Mouse (Mus musculus) erythroblast, embryonic 14.5 days (primary cell): ENCODE data around the gene Flrt3. TPM values are rescaled to one million over a fixed set of nuclear protein-coding genes. Genes with fewer than 3 reads are reported as not detected.

ENCODE experiments used
- H3K27me3 ChIP-seq: 2 replicates; pipeline ENCODE4 v1.6.1; 2012; ENCODE audit warnings: inconsistent platforms; ENCODE audit not compliant: control insufficient read depth
- H3K36me3 ChIP-seq: 2 replicates; pipeline ENCODE4 v1.6.1; 2012; ENCODE audit warnings: mild to moderate bottlenecking, inconsistent platforms; ENCODE audit not compliant: control insufficient read depth
- H3K4me1 ChIP-seq: 2 replicates; pipeline ENCODE4 v1.6.1; 2012; ENCODE audit warnings: inconsistent platforms; ENCODE audit not compliant: control insufficient read depth
- H3K4me3 ChIP-seq: replicated peaks from 2 replicates; pipeline ENCODE3; 2012; ENCODE audit warnings: moderate library complexity, mild to moderate bottlenecking, inconsistent platforms
- H3K9me3 ChIP-seq: 2 replicates; pipeline ENCODE4 v1.6.1; 2012; ENCODE audit warnings: low read length, inconsistent platforms, mixed read lengths; ENCODE audit not compliant: control insufficient read depth
- GATA1 ChIP-seq: IDR thresholded peaks from 2 replicates; pipeline ENCODE4 v1.6.1; 2012; ENCODE audit warnings: low read length, inconsistent platforms, mixed read lengths
- TAL1 ChIP-seq: IDR thresholded peaks from 3 replicates; pipeline ENCODE4 v1.6.1; 2012; ENCODE audit warnings: low read length, inconsistent platforms, mixed read lengths
- polyA plus RNA-seq: library from polyadenylated mRNA; stranded (reverse); fragments of >175 nt; gene quantifications from 2 replicates; pipeline ENCODE4 v1.2.3, GENCODE M21; 2012

Flrt3 gene
- polyA plus RNA-seq, 1 experiment: 0.10 TPM

DNA sequence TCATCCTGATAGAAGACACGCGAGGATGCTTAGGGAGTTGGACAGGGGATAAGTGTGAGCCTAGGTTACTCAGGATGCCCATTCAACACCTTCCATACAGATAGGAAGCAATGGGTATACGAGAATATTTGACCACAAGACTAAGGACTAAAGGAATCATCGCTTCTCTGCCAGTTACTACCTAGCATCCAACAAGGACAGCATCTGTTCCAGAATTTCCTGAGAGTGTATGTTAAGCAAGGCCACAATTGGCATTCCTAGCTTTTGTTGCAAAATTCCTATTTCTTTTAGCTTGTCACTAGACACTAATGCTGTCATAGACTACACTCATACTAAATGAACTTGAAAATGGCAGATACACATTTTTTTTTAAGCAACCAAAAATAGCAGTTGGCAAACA lies 6.9 kb downstream of the Flrt3 start:
- Histone ChIP-seq H3K9me3 (no peaks in the 10 kb centered on the region), H3K36me3 (no peaks in the 10 kb centered on the region), H3K27me3 (no peaks in the 10 kb centered on the region; the same call in 1 of the 2 replicates), H3K4me3 (no peak overlapping the region), H3K4me1 (no peaks in the 10 kb centered on the region)
- TF ChIP-seq TAL1 (no peak), GATA1 (no peak)

DNA sequence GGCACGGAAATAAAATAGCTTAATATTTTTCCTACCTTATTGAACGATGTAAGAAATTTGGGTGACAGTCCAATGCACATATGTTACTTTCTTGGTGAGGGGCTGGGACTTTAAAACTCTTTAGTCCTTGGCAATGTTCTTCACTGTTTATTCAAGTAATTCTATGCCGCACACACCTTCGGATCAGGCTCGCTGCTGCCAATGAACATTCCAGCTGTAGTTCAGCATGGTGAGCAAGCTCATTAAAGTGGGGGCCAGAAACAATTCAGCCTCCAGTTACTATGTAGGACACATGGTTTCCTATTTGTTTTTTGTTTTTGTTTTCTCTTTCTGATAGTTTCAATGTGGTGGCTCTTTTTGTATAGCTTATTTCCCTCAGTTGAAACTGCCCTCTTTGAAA lies 8.6 kb downstream of the Flrt3 start:
- no peak overlapping the region for H3K4me3 ChIP-seq
- TF ChIP-seq GATA1 (no peak), TAL1 (no peak)
- H3K4me1 ChIP-seq: no peaks in the 10 kb centered on the region

GRCm38 (mm10) chr2:140653978-140654377 lies 17.3 kb downstream of the Flrt3 start:
- no peaks in the 10 kb centered on the region for H3K27me3 ChIP-seq
- H3K9me3 ChIP-seq: no peaks in the 10 kb centered on the region
- no peaks in the 10 kb centered on the region for H3K4me1 ChIP-seq
- H3K4me3 ChIP-seq: no peak overlapping the region
- no peaks in the 10 kb centered on the region for H3K36me3 ChIP-seq
- no peak for TF ChIP-seq GATA1
- no peak for TF ChIP-seq TAL1

More for the DNA sequence above, 8.6 kb downstream of the Flrt3 start:
- no peaks in the 10 kb centered on the region for H3K9me3 ChIP-seq
- H3K36me3 ChIP-seq: no peaks in the 10 kb centered on the region
- H3K27me3 ChIP-seq: no peaks in the 10 kb centered on the region

GRCm38 (mm10) chr2:140653481-140653880 lies 17.8 kb downstream of the Flrt3 start:
- TF ChIP-seq TAL1 (no peak), GATA1 (no peak)
- no peaks in the 10 kb centered on the region for H3K9me3 ChIP-seq
- no peak overlapping the region for H3K4me3 ChIP-seq
- no peaks in the 10 kb centered on the region for H3K27me3 ChIP-seq
- no peaks in the 10 kb centered on the region for H3K36me3 ChIP-seq
- no peaks in the 10 kb centered on the region for H3K4me1 ChIP-seq

GRCm38 (mm10) chr2:140621730-140622337 lies 49.4 kb downstream of the Flrt3 start:
- Histone ChIP-seq H3K9me3 (no peaks in the 10 kb centered on the region), H3K4me1 (no peaks in the 10 kb centered on the region), H3K36me3 (no peaks in the 10 kb centered on the region), H3K27me3 (no peaks in the 10 kb centered on the region), H3K4me3 (no peak overlapping the region)
- TF ChIP-seq TAL1: no peak
- TF ChIP-seq GATA1: no peak

GRCm38 (mm10) chr2:140615451-140615850 lies 55.8 kb downstream of the Flrt3 start:
- H3K4me3 ChIP-seq: no peak overlapping the region
- no peaks in the 10 kb centered on the region for H3K9me3 ChIP-seq
- H3K27me3 ChIP-seq: no peaks in the 10 kb centered on the region
- TF ChIP-seq GATA1 (no peak), TAL1 (no peak)
- no peaks in the 10 kb centered on the region for H3K36me3 ChIP-seq
- no peaks in the 10 kb centered on the region for H3K4me1 ChIP-seq
